ENCODE assay signal across 21 mouse cellular contexts in the genomic region with DNA sequence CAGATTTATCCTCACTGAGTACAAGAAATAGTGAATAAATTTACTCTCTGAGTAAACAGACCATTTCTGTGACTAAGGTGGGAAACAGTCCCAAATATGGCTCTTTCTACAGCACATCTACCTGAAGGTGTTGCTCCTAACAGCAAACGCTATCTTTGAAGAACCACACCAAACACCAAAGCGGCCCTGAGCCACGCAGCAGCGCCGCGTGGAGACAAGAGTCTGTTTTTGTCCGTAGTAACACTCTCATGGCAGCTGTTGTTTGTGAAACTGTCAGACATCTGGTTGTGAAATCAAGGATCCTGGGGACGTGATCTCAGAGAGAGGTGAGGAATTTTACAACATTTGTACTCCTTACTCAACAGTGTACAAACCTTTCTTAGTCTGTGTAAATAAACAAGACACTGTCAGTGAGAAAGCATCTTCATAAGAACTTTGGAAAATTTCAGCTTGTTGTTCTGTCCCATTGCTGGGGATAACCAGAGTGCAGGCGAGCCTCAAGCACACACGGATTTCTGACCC. TPM values are rescaled to one million over a fixed set of nuclear protein-coding genes. Genes with fewer than 3 reads are reported as not detected.
"Had no signal": no experiment of that assay in that cellular context is flagged by ENCODE, and none has a peak within 500 bp of the region (broad histone marks: within the 10 kb centered on the region; RNA-seq: fewer than 3 reads in every experiment).

No protein-coding gene starts in this region.

- H3K9me3 ChIP-seq: intestine, embryonic 15.5 days; kidney, embryonic 15.5 days; limb, embryonic 12.5 days; limb, embryonic 15.5 days; neural tube, embryonic 15.5 days had no signal

- H3K4me1 ChIP-seq: intestine, embryonic 15.5 days; kidney, embryonic 15.5 days; limb, embryonic 12.5 days; limb, embryonic 15.5 days; neural tube, embryonic 12.5 days had no signal

- H3K4me3 ChIP-seq: intestine, embryonic 15.5 days; kidney, embryonic 15.5 days; limb, embryonic 12.5 days; limb, embryonic 15.5 days; neural tube, embryonic 12.5 days; neural tube, embryonic 15.5 days had no signal

- ATAC-seq: intestine, embryonic 15.5 days; liver, postnatal 0 days had no signal

- DNase-seq: kidney, adult 11 months; kidney, adult 8-10 months; kidney, postnatal 10 days; left cerebral cortex, postnatal 4 days; liver, postnatal 0 days; midbrain, embryonic 14.5 days; right cerebral cortex, adult 18-20 months; right cerebral cortex, postnatal 14 days; right cerebral cortex, postnatal 4 days; thymus, postnatal 14 days had no signal

- H3K27ac ChIP-seq: intestine, embryonic 15.5 days; kidney, embryonic 15.5 days; limb, embryonic 12.5 days; limb, embryonic 15.5 days; liver, embryonic 14.5 days; neural tube, embryonic 12.5 days; stomach, postnatal 0 days had no signal

- H3K36me3 ChIP-seq: intestine, embryonic 15.5 days; kidney, embryonic 15.5 days; limb, embryonic 12.5 days; limb, embryonic 15.5 days; neural tube, embryonic 12.5 days; neural tube, embryonic 15.5 days had no signal

- H3K27me3 ChIP-seq: intestine, embryonic 15.5 days; kidney, embryonic 15.5 days; limb, embryonic 12.5 days; limb, embryonic 15.5 days; neural tube, embryonic 12.5 days; neural tube, embryonic 15.5 days had no signal

- H3K9ac ChIP-seq: intestine, embryonic 15.5 days; kidney, embryonic 15.5 days; limb, embryonic 12.5 days; limb, embryonic 15.5 days; liver, embryonic 14.5 days; liver, postnatal 0 days; neural tube, embryonic 12.5 days; neural tube, embryonic 15.5 days had no signal

- H3K4me2 ChIP-seq: intestine, embryonic 15.5 days; kidney, embryonic 15.5 days; limb, embryonic 12.5 days; limb, embryonic 15.5 days; liver, embryonic 11.5 days; midbrain, embryonic 11.5 days; neural tube, embryonic 12.5 days; neural tube, embryonic 15.5 days had no signal

RNA-seq across cellular contexts. Expression of a gene that starts 20.1 kb away (rescaled TPM):
- total RNA-seq: megakaryocyte-erythroid progenitor cell, adult 5-6 weeks had no signal
